Mouse (Mus musculus): ENCODE data around the gene Hjurp. TPM values are rescaled to one million over a fixed set of nuclear protein-coding genes. Genes with fewer than 3 reads are reported as not detected.

Gene Hjurp
- polyA plus RNA-seq, 1 experiment = 29.4 TPM

DNA sequence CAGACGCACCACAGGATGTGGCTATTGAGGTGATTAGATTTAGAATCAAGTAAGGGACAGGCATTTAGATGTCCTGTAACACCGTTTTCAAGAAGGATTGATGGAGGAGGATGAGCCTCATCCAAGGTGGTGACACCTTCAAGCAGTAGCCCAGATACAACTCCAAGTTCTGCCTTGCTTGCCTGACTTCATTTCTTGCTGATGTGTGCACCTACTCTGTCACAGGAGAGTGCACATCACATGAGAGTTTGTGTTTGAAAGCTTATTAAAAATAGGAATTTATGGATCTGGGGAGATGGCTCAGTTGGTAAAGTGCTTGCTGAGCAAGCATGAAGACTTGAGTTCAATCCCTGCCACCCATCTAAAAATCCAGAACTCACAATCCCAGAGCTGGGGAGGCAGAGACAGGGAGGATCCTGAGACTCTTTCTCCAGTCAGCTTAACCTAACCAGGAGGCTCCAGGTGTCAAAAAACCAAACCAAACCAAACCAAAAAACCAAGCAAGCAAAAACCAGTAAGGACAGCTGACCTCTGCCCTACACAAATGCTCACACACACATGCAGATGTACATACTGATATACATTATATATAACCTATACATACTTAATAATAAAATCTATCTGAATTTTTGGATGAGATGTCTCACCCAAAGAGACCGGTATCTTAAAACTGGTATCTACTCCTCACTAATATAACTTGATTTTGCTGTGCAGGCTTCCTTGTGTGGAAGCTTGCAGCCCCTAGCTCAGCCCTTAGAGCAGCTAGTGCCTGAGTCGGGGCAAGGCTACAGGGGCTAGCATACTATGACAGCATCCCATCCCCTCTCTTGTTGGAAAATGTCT is 21.5 kb upstream of the Hjurp start:
- WGBS = 57% methylated on average over 4 of the region's 4 CpGs
- no peak for DNase-seq
- no peak overlapping the region for H3K4me3 ChIP-seq (replicated peaks; ENCODE audit: extremely low read depth, low read depth, low read length)
- no peak for TF ChIP-seq POLR2A (IDR thresholded peaks at IDR 0.05; ENCODE audit: borderline replicate concordance, extremely low read depth, low read depth, low read length)
- no peak for TF ChIP-seq CTCF (IDR thresholded peaks at IDR 0.05; ENCODE audit: insufficient read depth, low read length)
- H3K4me1 ChIP-seq (ENCODE audit: control insufficient read depth, insufficient read depth, low read length) = no peaks in the 10 kb centered on the region

GRCm38 (mm10) chr1:88297480-88298258 is 20.2 kb upstream of the Hjurp start:
- no peaks in the 10 kb centered on the region for H3K4me1 ChIP-seq (ENCODE audit: control insufficient read depth, insufficient read depth, low read length)
- TF ChIP-seq CTCF (IDR thresholded peaks at IDR 0.05; ENCODE audit: insufficient read depth, low read length) = no peak
- TF ChIP-seq POLR2A (IDR thresholded peaks at IDR 0.05; ENCODE audit: borderline replicate concordance, extremely low read depth, low read depth, low read length) = no peak
- WGBS = 66% methylated on average over 7 of the region's 7 CpGs
- H3K4me3 ChIP-seq (replicated peaks; ENCODE audit: extremely low read depth, low read depth, low read length) = no peak overlapping the region
- no peak for DNase-seq

DNA sequence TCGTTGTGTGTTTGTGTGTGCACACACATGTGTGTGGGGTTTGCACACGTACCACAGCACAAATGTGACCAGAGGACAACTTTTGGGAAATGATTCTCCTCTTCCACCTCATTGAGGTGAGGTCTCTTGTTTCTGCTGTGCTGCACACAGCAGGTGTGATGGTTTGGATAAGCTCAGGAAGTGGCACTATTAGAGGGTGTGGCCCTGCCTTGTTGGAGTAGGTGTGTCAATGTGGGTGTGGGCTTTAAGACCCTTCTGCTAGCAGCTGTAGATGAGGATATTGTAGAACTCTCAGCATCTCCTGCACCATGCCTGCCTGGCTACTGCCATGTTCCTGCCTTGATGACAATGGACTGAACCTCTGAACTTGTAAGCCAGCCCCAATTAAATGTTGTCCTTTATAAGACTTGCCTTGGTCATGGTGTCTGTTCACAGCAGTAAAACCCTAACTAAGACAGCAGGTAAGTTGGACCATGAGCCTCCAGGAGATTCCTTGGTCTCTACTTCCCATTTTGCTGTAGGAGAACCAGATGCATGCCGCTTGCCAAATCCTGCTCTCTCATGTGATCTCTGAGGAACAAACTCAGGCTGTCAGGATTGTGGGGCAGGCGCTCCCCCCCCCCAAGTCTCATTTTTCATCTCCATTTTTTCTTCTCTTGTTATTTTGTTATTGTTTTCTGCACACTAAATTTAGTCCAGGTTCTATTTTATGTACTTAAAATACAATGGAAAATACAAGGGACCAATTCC is 18.9 kb upstream of the Hjurp start:
- 68% methylated on average over 4 of the region's 4 CpGs for WGBS

DNA sequence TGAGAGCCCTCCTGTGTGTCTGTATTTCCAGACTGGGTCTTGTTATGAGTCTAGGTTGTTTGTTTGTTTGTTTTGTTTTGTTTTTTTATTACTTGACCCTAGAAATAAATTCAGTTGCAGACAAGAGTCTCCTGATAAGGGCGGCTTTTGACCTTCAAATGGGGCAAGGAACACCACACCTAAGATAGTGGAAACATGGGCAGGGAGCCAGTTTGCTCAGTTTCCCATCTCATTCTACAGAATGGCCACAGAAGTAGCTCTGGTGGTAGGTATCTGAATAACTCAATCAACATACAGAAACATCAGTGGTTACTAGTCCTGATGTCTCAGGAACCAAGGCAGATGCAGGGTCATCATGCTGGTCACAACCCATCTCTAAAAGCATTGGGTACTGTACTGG is 17.2 kb upstream of the Hjurp start:
- no peaks in the 10 kb centered on the region for H3K4me1 ChIP-seq (ENCODE audit: control insufficient read depth, insufficient read depth, low read length)
- no peak for DNase-seq
- TF ChIP-seq POLR2A (IDR thresholded peaks at IDR 0.05; ENCODE audit: borderline replicate concordance, extremely low read depth, low read depth, low read length) = no peak
- TF ChIP-seq CTCF (IDR thresholded peaks at IDR 0.05; ENCODE audit: insufficient read depth, low read length) = no peak
- WGBS = 24% methylated on average over 1 of the region's 1 CpGs
- H3K4me3 ChIP-seq (replicated peaks; ENCODE audit: extremely low read depth, low read depth, low read length) = no peak overlapping the region

More for the DNA sequence above, 18.9 kb upstream of the Hjurp start:
- TF ChIP-seq POLR2A (IDR thresholded peaks at IDR 0.05; ENCODE audit: borderline replicate concordance, extremely low read depth, low read depth, low read length) = no peak
- DNase-seq = no peak
- Histone ChIP-seq H3K4me1 (ENCODE audit: control insufficient read depth, insufficient read depth, low read length) (no peaks in the 10 kb centered on the region), H3K4me3 (replicated peaks; ENCODE audit: extremely low read depth, low read depth, low read length) (no peak overlapping the region)

GRCm38 (mm10) chr1:88292057-88292456 is 14.6 kb upstream of the Hjurp start:
- Histone ChIP-seq H3K4me3 (replicated peaks; ENCODE audit: extremely low read depth, low read depth, low read length) (no peak overlapping the region), H3K4me1 (ENCODE audit: control insufficient read depth, insufficient read depth, low read length) (no peaks in the 10 kb centered on the region)
- DNase-seq = no peak
- TF ChIP-seq POLR2A (IDR thresholded peaks at IDR 0.05; ENCODE audit: borderline replicate concordance, extremely low read depth, low read depth, low read length) (no peak), CTCF (IDR thresholded peaks at IDR 0.05; ENCODE audit: insufficient read depth, low read length) (no peak)
- 54% methylated on average over 2 of the region's 2 CpGs for WGBS

- 58% methylated on average over 3 of the region's 3 CpGs for WGBS
- TF ChIP-seq CTCF (IDR thresholded peaks at IDR 0.05; ENCODE audit: insufficient read depth, low read length) = no peak
- no peak for TF ChIP-seq POLR2A (IDR thresholded peaks at IDR 0.05; ENCODE audit: borderline replicate concordance, extremely low read depth, low read depth, low read length)
- Histone ChIP-seq H3K4me1 (ENCODE audit: control insufficient read depth, insufficient read depth, low read length) (no peaks in the 10 kb centered on the region), H3K4me3 (replicated peaks; ENCODE audit: extremely low read depth, low read depth, low read length) (no peak overlapping the region)
- no peak for DNase-seq
These were observed 14.1 kb upstream of the Hjurp start for GRCm38 (mm10) chr1:88291409-88292005.

GRCm38 (mm10) chr1:88290511-88290910 is 13.1 kb upstream of the Hjurp start:
- TF ChIP-seq CTCF (IDR thresholded peaks at IDR 0.05; ENCODE audit: insufficient read depth, low read length) (no peak), POLR2A (IDR thresholded peaks at IDR 0.05; ENCODE audit: borderline replicate concordance, extremely low read depth, low read depth, low read length) (no peak)
- 71% methylated on average over 1 of the region's 1 CpGs for WGBS
- no peak for DNase-seq
- H3K4me3 ChIP-seq (replicated peaks; ENCODE audit: extremely low read depth, low read depth, low read length) = no peak overlapping the region
- H3K4me1 ChIP-seq (ENCODE audit: control insufficient read depth, insufficient read depth, low read length) = no peaks in the 10 kb centered on the region

GRCm38 (mm10) chr1:88289917-88290316 is 12.5 kb upstream of the Hjurp start:
- WGBS = 34% methylated on average over 4 of the region's 4 CpGs
- DNase-seq = no peak
- TF ChIP-seq POLR2A (IDR thresholded peaks at IDR 0.05; ENCODE audit: borderline replicate concordance, extremely low read depth, low read depth, low read length) (no peak), CTCF (IDR thresholded peaks at IDR 0.05; ENCODE audit: insufficient read depth, low read length) (no peak)
- Histone ChIP-seq H3K4me3 (replicated peaks; ENCODE audit: extremely low read depth, low read depth, low read length) (no peak overlapping the region), H3K4me1 (ENCODE audit: control insufficient read depth, insufficient read depth, low read length) (no peaks in the 10 kb centered on the region)

DNA sequence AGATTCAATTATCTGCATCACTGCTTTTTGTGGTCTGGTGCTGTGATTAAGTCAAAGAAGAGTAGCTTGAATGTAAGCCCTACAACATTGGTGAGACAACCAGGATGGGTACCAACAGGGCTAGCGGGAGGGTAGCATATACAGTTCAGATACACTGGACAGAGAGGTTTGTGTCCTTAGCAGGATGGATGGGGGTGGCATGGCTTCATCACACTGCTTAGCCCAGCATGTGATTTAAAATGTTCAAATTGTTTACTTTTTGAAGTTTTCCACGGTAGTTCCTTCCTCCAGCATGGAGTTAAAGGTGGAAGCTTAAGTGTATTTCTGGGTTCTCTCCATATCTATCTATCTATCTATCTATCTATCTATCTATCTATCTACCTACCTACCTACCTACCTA is 11.7 kb upstream of the Hjurp start:
- 38% methylated on average over 2 of the region's 2 CpGs for WGBS
- no peak for DNase-seq
- TF ChIP-seq CTCF (IDR thresholded peaks at IDR 0.05; ENCODE audit: insufficient read depth, low read length) (no peak), POLR2A (IDR thresholded peaks at IDR 0.05; ENCODE audit: borderline replicate concordance, extremely low read depth, low read depth, low read length) (no peak)
- H3K4me3 ChIP-seq (replicated peaks; ENCODE audit: extremely low read depth, low read depth, low read length) = no peak overlapping the region
- no peaks in the 10 kb centered on the region for H3K4me1 ChIP-seq (ENCODE audit: control insufficient read depth, insufficient read depth, low read length)
